In the genomic region with DNA sequence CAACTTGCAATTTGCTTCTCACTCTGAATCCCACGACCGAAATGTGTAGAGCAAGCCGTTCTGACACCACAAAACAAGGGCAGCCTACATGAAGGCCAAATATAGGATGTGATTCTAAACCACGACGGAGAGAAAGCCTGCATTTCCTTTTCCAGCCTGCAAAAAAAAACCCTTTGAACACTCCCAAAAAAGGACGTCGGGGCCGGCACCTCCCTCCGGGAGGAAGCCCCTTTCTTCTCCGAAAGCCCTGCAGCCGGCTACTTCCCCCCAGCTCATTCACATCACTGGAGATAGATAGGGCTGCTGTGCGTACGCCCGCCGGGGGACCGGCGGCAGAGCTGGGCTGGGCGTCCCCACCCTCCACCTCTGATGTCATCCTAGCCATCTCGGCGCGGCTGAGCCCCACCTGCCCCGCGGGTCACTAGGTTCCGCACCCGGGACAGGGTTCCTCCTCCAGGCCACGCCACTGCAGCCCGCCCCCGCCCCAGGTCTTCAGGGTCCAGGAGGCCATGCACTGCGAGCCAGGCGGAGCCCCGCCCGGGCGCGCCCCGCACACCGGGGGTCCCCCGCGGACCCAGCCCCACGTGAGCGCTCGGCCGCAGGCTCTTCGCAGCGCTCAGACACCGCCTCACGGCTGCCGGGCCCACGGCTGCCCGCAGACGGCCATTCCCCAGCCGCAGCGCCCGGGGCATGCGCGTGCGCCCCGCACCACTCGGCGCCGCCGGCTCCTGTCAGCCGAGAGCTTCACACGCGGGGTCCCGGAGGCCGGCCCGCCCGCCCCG, we compare ENCODE assay signal across 8 mouse cellular contexts. TPM values are rescaled to one million over a fixed set of nuclear protein-coding genes. Genes with fewer than 3 reads are reported as not detected.
DNase-seq lines count a peak whose midpoint lies in the region; ATAC-seq and TF ChIP-seq lines count a peak whose summit lies in the region.

No protein-coding gene starts in this region.

- peak; percentile 90 for DNase-seq in MEL (ENCODE audit: low read depth, low spot score)
- peak; percentile 62 for DNase-seq in c-Kit-positive CD71-positive TER-119-positive erythroid progenitor cells, embryonic 14.5 days (ENCODE audit: low spot score)
- peak; percentile 66 for DNase-seq in forebrain, embryonic 14.5 days (ENCODE audit: low spot score)
- peak; percentile 66 to 78 for DNase-seq in heart, postnatal 36 days
- peak; percentile 67 for DNase-seq in layer of hippocampus, adult 9-11 months
- DNase-seq in lung, postnatal 25 days (ENCODE audit: low spot score), result peak; percentile 71
- peak; percentile 46 for DNase-seq in right cerebral cortex, adult 18-20 months
- DNase-seq in urinary bladder, postnatal 25 days (ENCODE audit: low spot score), result peak; percentile 51

- H3K79me2 ChIP-seq in MEL (ENCODE audit: control insufficient read depth, insufficient read depth, low read length, poor library complexity), result peaks cover 48% of the 10 kb centered on the region

- TF ChIP-seq EP300 in MEL (IDR thresholded peaks at IDR 0.05; ENCODE audit: low read depth in 1 of 2, low read length in 2 of 2), result peak in 1 of 2 experiments; percentile 45; a peak in 1 of 4 replicates

- peak overlapping the region; percentile 82 for H3K27ac ChIP-seq in MEL (ENCODE audit: control insufficient read depth, low read depth, low read length)
- H3K27ac ChIP-seq in forebrain, embryonic 14.5 days (ENCODE audit: low read depth, low read length), result peak overlapping the region; percentile 94

- H3K9me3 ChIP-seq in MEL (replicated peaks; ENCODE audit: insufficient read depth, low read length), result no peaks in the 10 kb centered on the region
- no peaks in the 10 kb centered on the region for H3K9me3 ChIP-seq in forebrain, embryonic 14.5 days (replicated peaks; ENCODE audit: control insufficient read depth, low read length)

- no peak for TF ChIP-seq RAD21 in MEL (IDR thresholded peaks at IDR 0.05; ENCODE audit: low read depth, low read length)

- no peak for TF ChIP-seq POLR2A in MEL (IDR thresholded peaks at IDR 0.05; ENCODE audit: control insufficient read depth in 1 of 2, insufficient read depth in 1 of 2, low read depth in 1 of 2, low read length in 2 of 2, poor library complexity in 1 of 2)

- H3K9ac ChIP-seq in MEL (ENCODE audit: control insufficient read depth, low read depth, low read length, poor library complexity, severe bottlenecking), result peak overlapping the region; percentile 93
- H3K9ac ChIP-seq in forebrain, embryonic 14.5 days (ENCODE audit: low read length), result peak overlapping the region; percentile 91

- TF ChIP-seq CTCF in MEL (IDR thresholded peaks at IDR 0.05 in 2 of 3, conservative IDR thresholded peaks at IDR 0.05 in 1 of 3; ENCODE audit: control insufficient read depth in 1 of 3, insufficient read depth in 1 of 3, low read depth in 2 of 3, low read length in 3 of 3, poor library complexity in 1 of 3, severe bottlenecking in 1 of 3), result no peak

- H3K27me3 ChIP-seq in MEL (ENCODE audit: control insufficient read depth in 1 of 2, insufficient read depth in 2 of 2, low read length in 2 of 2), result no peaks in the 10 kb centered on the region
- no peaks in the 10 kb centered on the region for H3K27me3 ChIP-seq in forebrain, embryonic 14.5 days (replicated peaks; ENCODE audit: control insufficient read depth, insufficient read depth, low read length)

- peak overlapping the region; percentile 72 to 92 for H3K4me3 ChIP-seq in MEL (ENCODE audit: control insufficient read depth in 1 of 2, insufficient read depth in 1 of 2, low read depth in 2 of 2, low read length in 2 of 2)
- peak overlapping the region; percentile 98 for H3K4me3 ChIP-seq in forebrain, embryonic 14.5 days (ENCODE audit: low read depth, low read length)

- ATAC-seq in forebrain, embryonic 14.5 days, result peak; percentile 61

- H3K4me2 ChIP-seq in forebrain, embryonic 14.5 days (ENCODE audit: low read length), result peak overlapping the region; percentile 68

- H3K36me3 ChIP-seq in MEL (ENCODE audit: control insufficient read depth in 1 of 2, insufficient read depth in 2 of 2, low read length in 2 of 2), result peaks cover 0 to 48% of the 10 kb centered on the region in 2 experiments; a peak in 2 of 4 replicates
- H3K36me3 ChIP-seq in forebrain, embryonic 14.5 days (ENCODE audit: control insufficient read depth, insufficient read depth, low read length), result no peaks in the 10 kb centered on the region

- intact Hi-C loops in heart, postnatal 36 days (cut with DNase I), result loop anchor here (2.0 to 5.0 kb wide), 5 partner anchors 17 to 84 kb away; partner anchors contain the start of gene Ssh1

- under 1% methylated on average over 52 of the region's 69 CpGs for WGBS in forebrain, embryonic 14.5 days

- peaks cover 15 to 49% of the 10 kb centered on the region in 2 experiments for H3K4me1 ChIP-seq in MEL (ENCODE audit: control insufficient read depth in 1 of 2, insufficient read depth in 2 of 2, low read length in 2 of 2)
- peaks cover 28% of the 10 kb centered on the region for H3K4me1 ChIP-seq in forebrain, embryonic 14.5 days (ENCODE audit: control insufficient read depth, insufficient read depth, low read length)

TF ChIP-seq in MEL, 35 proteins besides CTCF, POLR2A, EP300 and RAD21:
- TF ChIP-seq ZC3H11A (IDR thresholded peaks at IDR 0.05; ENCODE audit: low read depth, low read length) (0 out of 2 replicates have a peak, but pooled peaks have one; percentile 21), TCF12 (IDR thresholded peaks at IDR 0.05; ENCODE audit: low read depth, low read length) (peak; percentile 50), NELFE (IDR thresholded peaks at IDR 0.05; ENCODE audit: low read depth, low read length) (0 out of 2 replicates have a peak, but pooled peaks have one; percentile 19), MAZ (IDR thresholded peaks at IDR 0.05; ENCODE audit: low read depth, low read length) (peak; percentile 88), E2F4 (IDR thresholded peaks at IDR 0.05; ENCODE audit: borderline replicate concordance, low read depth, low read length) (no peak), GATA1 (IDR thresholded peaks at IDR 0.05; ENCODE audit: low read depth, low read length) (no peak), ELF1 (IDR thresholded peaks at IDR 0.05; ENCODE audit: low read depth, low read length) (0 out of 2 replicates have a peak, but pooled peaks have one; percentile 19), SIN3A (IDR thresholded peaks at IDR 0.05; ENCODE audit: low read length) (peak; percentile 82; the same call in 1 of the 2 replicates), MEF2A (IDR thresholded peaks at IDR 0.05; ENCODE audit: extremely low read depth, insufficient replicate concordance, low read depth, low read length, poor library complexity, severe bottlenecking) (no peak), USF1 (IDR thresholded peaks at IDR 0.05; ENCODE audit: low read depth, low read length) (no peak), USF2 (IDR thresholded peaks at IDR 0.05; ENCODE audit: borderline replicate concordance in 1 of 2, insufficient read depth in 1 of 2, low read depth in 1 of 2, low read length in 2 of 2) (no peak), HCFC1 (IDR thresholded peaks at IDR 0.05; ENCODE audit: low read depth, low read length) (peak; percentile 45; the same call in 1 of the 2 replicates), CHD2 (IDR thresholded peaks at IDR 0.05; ENCODE audit: low read length) (no peak), MAX (IDR thresholded peaks at IDR 0.05; ENCODE audit: low read length) (peak; percentile 53; the same call in 1 of the 2 replicates), RCOR1 (IDR thresholded peaks at IDR 0.05; ENCODE audit: low read depth, low read length) (0 out of 2 replicates have a peak, but pooled peaks have one; percentile 47), POLR2AphosphoS2 (IDR thresholded peaks at IDR 0.05; ENCODE audit: low read length) (no peak), JUND (IDR thresholded peaks at IDR 0.05; ENCODE audit: low read depth, low read length) (no peak), SMC3 (IDR thresholded peaks at IDR 0.05; ENCODE audit: low read depth, low read length) (0 out of 2 replicates have a peak, but pooled peaks have one; percentile 6), ETS1 (IDR thresholded peaks at IDR 0.05; ENCODE audit: low read depth, low read length) (peak; percentile 77), UBTF (IDR thresholded peaks at IDR 0.05; ENCODE audit: borderline replicate concordance, insufficient read depth, low read depth, low read length) (peak; percentile 94; the same call in 1 of the 2 replicates), POLR2AphosphoS5 (IDR thresholded peaks at IDR 0.05; ENCODE audit: borderline replicate concordance, low read depth, low read length) (no peak), BHLHE40 (IDR thresholded peaks at IDR 0.05; ENCODE audit: borderline replicate concordance, low read depth, low read length) (0 out of 2 replicates have a peak, but pooled peaks have one; percentile 26), ZMIZ1 (IDR thresholded peaks at IDR 0.05; ENCODE audit: low read depth, low read length) (no peak), ZNF384 (IDR thresholded peaks at IDR 0.05; ENCODE audit: low read depth, low read length) (peak; percentile 71), ZKSCAN1 (IDR thresholded peaks at IDR 0.05; ENCODE audit: low read depth, low read length) (no peak), CHD1 (IDR thresholded peaks at IDR 0.05; ENCODE audit: low read depth, low read length) (no peak), MAFK (IDR thresholded peaks at IDR 0.05; ENCODE audit: borderline replicate concordance, low read depth, low read length) (no peak), TBP (IDR thresholded peaks at IDR 0.05; ENCODE audit: low read depth, low read length) (peak; percentile 77), MXI1 (IDR thresholded peaks at IDR 0.05; ENCODE audit: low read depth, low read length) (peak; percentile 85), GABPA (IDR thresholded peaks at IDR 0.05; ENCODE audit: low read depth, low read length) (no peak), TAL1 (IDR thresholded peaks at IDR 0.05; ENCODE audit: low read length) (no peak), NRF1 (IDR thresholded peaks at IDR 0.05; ENCODE audit: insufficient read depth, low read depth, low read length, poor library complexity, severe bottlenecking) (peak; percentile 64), KAT2A (conservative IDR thresholded peaks at IDR 0.05; ENCODE audit: low read depth, low read length) (no peak), MYB (IDR thresholded peaks at IDR 0.05; ENCODE audit: low read depth, low read length) (no peak), MYC (IDR thresholded peaks at IDR 0.05; ENCODE audit: low read depth, low read length) (0 out of 2 replicates have a peak, but pooled peaks have one; percentile 25)

RNA-seq across cellular contexts. Expression of gene Coro1c, which starts 0.6 kb away (rescaled TPM):
- total RNA-seq in MEL (2012; rRNA removed), result 103 TPM in 2 replicates
- 100 to 1,000 TPM in 1 of 2 experiments, 10 to 100 TPM in 1; 77.3 to 158 TPM for polyA plus RNA-seq in MEL (2012; ENCODE audit: insufficient read depth in 1 of 2, insufficient read length in 2 of 2, low read depth in 1 of 2, low replicate concordance in 2 of 2, missing spikeins in 1 of 2)
- polyA plus RNA-seq in forebrain, embryonic 14.5 days (2014; fragmentation: Nextera tagmentation; extraction: Ambion mirVana), result 169 and 193 TPM in 2 replicates
- total RNA-seq in heart, postnatal 36 days (2021), result 10 to 100 TPM; 34.3 to 37.5 TPM

Comparison
In these comparisons a context has a peak if more than half of its experiments do, and no peak if none do; other contexts are left out.
1. Peak in every context shown above with its lines: DNase-seq, ATAC-seq, H3K4me3 ChIP-seq and H3K27ac ChIP-seq.